Mouse (Mus musculus) liver, embryonic 11.5 days (tissue): ENCODE measurements around the gene Qk. TPM values are rescaled to one million over a fixed set of nuclear protein-coding genes. Genes with fewer than 3 reads are reported as not detected.

Source experiments
- ATAC-seq: fragments of 200-750 bp; cut with Nextera tagmentation; replicated peaks from 2 replicates; pipeline ENCODE4 v1.8.0; 2017; ENCODE audit warnings: moderate number of reproducible peaks, mild to moderate bottlenecking, moderate TSS enrichment, moderate library complexity; ENCODE audit not compliant: low FRiP score
- DNase-seq: peaks from one replicate; pipeline ENCODE4 v3.0.0-alpha.2; 2017; ENCODE audit warnings: low spot score
- H3K27ac ChIP-seq: fragments of 300-500 bp; sonication (generic); 2 replicates; pipeline ENCODE4 v1.5.1; 2014; ENCODE audit warnings: mild to moderate bottlenecking, low read depth, low read length, control low read depth
- H3K27me3 ChIP-seq: fragments of 300-500 bp; sonication (generic); replicated peaks from 2 replicates; pipeline ENCODE4 v1.6.1; 2014; ENCODE audit warnings: low read length, mixed read lengths; ENCODE audit not compliant: control insufficient read depth, insufficient read depth
- H3K36me3 ChIP-seq: fragments of 300-500 bp; sonication (generic); 2 replicates; pipeline ENCODE4 v1.6.1; 2014; ENCODE audit warnings: mild to moderate bottlenecking, low read length, moderate library complexity, mixed read lengths; ENCODE audit not compliant: control insufficient read depth, insufficient read depth
- H3K4me1 ChIP-seq: fragments of 300-500 bp; sonication (generic); replicated peaks from 2 replicates; pipeline ENCODE4 v1.6.1; 2014; ENCODE audit warnings: low read length, mixed read lengths; ENCODE audit not compliant: control insufficient read depth, insufficient read depth
- H3K4me2 ChIP-seq: fragments of 300-500 bp; sonication (generic); 2 replicates; pipeline ENCODE4 v1.6.1; 2014; ENCODE audit warnings: mild to moderate bottlenecking, control low read depth, moderate library complexity
- H3K4me3 ChIP-seq: fragments of 300-500 bp; sonication (generic); 2 replicates; pipeline ENCODE4 v1.5.1; 2014; ENCODE audit warnings: low read depth, low read length, control low read depth
- H3K9ac ChIP-seq: fragments of 300-500 bp; sonication (generic); 2 replicates; pipeline ENCODE4 v1.6.1; 2014; ENCODE audit warnings: low read depth, low read length, control low read depth
- H3K9me3 ChIP-seq: fragments of 300-500 bp; sonication (generic); 2 replicates; pipeline ENCODE4 v1.6.1; 2016; ENCODE audit warnings: low read length, inconsistent platforms, mixed read lengths; ENCODE audit not compliant: control insufficient read depth
- WGBS: fragments of 180-500 bp; shearing (Covaris S2); extraction: QIAGEN DNeasy Blood & Tissue Kit; methylation state at CpG from one replicate; pipeline ENCODE4 v1.1.7; 2014; 5-methylcytosine and 5-hydroxymethylcytosine counted together
- polyA plus RNA-seq: library from polyadenylated mRNA; unstranded; fragments of >200 nt; fragmentation: Nextera tagmentation; extraction: Ambion mirVana; gene quantifications from 2 replicates; pipeline ENCODE4 v1.2.1, GENCODE M21; 2014

Gene Qk
- polyA plus RNA-seq, 1 experiment from 2014 or later: 20.3 TPM

GRCm38 (mm10) chr17:10251252-10251958, 68.2 kb downstream of the Qk start:
- H3K27me3 ChIP-seq: no peaks in the 10 kb centered on the region
- H3K4me1 ChIP-seq: no peaks in the 10 kb centered on the region
- H3K9ac ChIP-seq: no peak overlapping the region
- no peaks in the 10 kb centered on the region for H3K9me3 ChIP-seq
- DNase-seq (no peak), ATAC-seq (no peak)
- no peak overlapping the region for H3K4me2 ChIP-seq
- WGBS: 84% methylated on average over 4 of the region's 4 CpGs
- H3K27ac ChIP-seq: no peak overlapping the region
- no peak overlapping the region for H3K4me3 ChIP-seq
- no peaks in the 10 kb centered on the region for H3K36me3 ChIP-seq

GRCm38 (mm10) chr17:10240081-10240480, 79.6 kb downstream of the Qk start:
- WGBS: 88% methylated on average over 1 of the region's 1 CpGs
- no peak overlapping the region for H3K9ac ChIP-seq
- DNase-seq: no peak
- no peak overlapping the region for H3K27ac ChIP-seq
- H3K36me3 ChIP-seq: no peaks in the 10 kb centered on the region; the same call in 1 of the 2 replicates
- no peaks in the 10 kb centered on the region for H3K9me3 ChIP-seq
- H3K27me3 ChIP-seq: no peaks in the 10 kb centered on the region
- H3K4me2 ChIP-seq: no peak overlapping the region
- no peak overlapping the region for H3K4me3 ChIP-seq
- ATAC-seq: no peak
- H3K4me1 ChIP-seq: no peaks in the 10 kb centered on the region

- no peaks in the 10 kb centered on the region for H3K4me1 ChIP-seq
- H3K9me3 ChIP-seq: no peaks in the 10 kb centered on the region
- H3K9ac ChIP-seq: no peak overlapping the region
- no peak overlapping the region for H3K4me3 ChIP-seq
- no peaks in the 10 kb centered on the region for H3K27me3 ChIP-seq
- DNase-seq (no peak), ATAC-seq (no peak)
- H3K36me3 ChIP-seq: no peaks in the 10 kb centered on the region; the same call in 1 of the 2 replicates
- WGBS: 62% methylated on average over 2 of the region's 2 CpGs
- no peak overlapping the region for H3K4me2 ChIP-seq
- no peak overlapping the region for H3K27ac ChIP-seq
Observed at GRCm38 (mm10) chr17:10236595-10236994, 83.1 kb downstream of the Qk start.

GRCm38 (mm10) chr17:10232406-10232805, 87.2 kb downstream of the Qk start:
- WGBS: 92% methylated on average over 3 of the region's 3 CpGs
- H3K4me2 ChIP-seq: no peak overlapping the region
- no peak overlapping the region for H3K9ac ChIP-seq
- H3K9me3 ChIP-seq: no peaks in the 10 kb centered on the region
- H3K27ac ChIP-seq: no peak overlapping the region
- DNase-seq: no peak
- no peaks in the 10 kb centered on the region; the same call in 1 of the 2 replicates for H3K4me1 ChIP-seq
- ATAC-seq: no peak
- no peaks in the 10 kb centered on the region for H3K27me3 ChIP-seq
- H3K36me3 ChIP-seq: no peaks in the 10 kb centered on the region; the same call in 1 of the 2 replicates
- no peak overlapping the region for H3K4me3 ChIP-seq

DNA sequence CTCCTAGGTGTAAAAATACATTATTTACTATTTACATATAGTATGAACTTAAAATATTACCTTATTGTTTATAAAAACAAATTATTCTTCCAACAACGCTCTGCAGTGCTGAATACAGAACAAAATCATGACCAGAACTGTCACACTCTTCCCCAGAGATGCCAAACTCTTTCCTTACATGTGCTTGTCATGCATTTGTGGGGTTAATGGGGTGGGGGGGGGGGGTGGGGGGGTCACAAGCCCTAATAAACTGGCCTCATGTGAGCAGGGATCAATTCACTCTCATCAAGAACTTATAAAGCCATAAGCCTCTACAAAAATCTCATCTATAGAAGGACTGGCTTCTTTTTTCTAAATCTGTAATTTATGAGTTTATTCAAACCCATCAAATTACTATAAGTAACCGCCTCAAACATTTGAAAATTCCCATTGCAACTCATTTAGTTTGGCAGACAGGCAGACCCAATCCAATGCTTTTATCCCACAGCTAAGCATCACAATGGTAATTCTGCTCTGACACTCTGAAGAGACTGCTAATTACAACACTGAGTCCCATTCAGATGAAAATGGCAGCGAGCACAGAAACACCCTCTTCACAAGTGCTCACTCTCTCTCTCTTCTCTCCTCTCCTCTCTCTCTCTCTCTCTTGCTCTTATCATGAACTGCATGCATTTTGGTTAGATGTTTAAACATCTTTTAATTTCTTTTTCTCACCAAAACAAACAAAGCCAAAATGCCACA, 91.7 kb downstream of the Qk start:
- Histone ChIP-seq H3K36me3 (no peaks in the 10 kb centered on the region), H3K9ac (no peak overlapping the region), H3K27me3 (no peaks in the 10 kb centered on the region), H3K4me2 (no peak overlapping the region), H3K9me3 (no peaks in the 10 kb centered on the region), H3K27ac (no peak overlapping the region), H3K4me1 (peaks cover 3% of the 10 kb centered on the region; the same call in 1 of the 2 replicates), H3K4me3 (no peak overlapping the region)
- DNase-seq (no peak), ATAC-seq (no peak)
- WGBS: 84% methylated on average over 3 of the region's 3 CpGs

GRCm38 (mm10) chr17:10216164-10216563, 103.5 kb downstream of the Qk start:
- no peak overlapping the region for H3K4me2 ChIP-seq
- H3K27ac ChIP-seq: no peak overlapping the region
- H3K27me3 ChIP-seq: no peaks in the 10 kb centered on the region
- no peak overlapping the region for H3K4me3 ChIP-seq
- ATAC-seq (no peak), DNase-seq (no peak)
- no peaks in the 10 kb centered on the region for H3K4me1 ChIP-seq
- no peaks in the 10 kb centered on the region; the same call in 1 of the 2 replicates for H3K36me3 ChIP-seq
- WGBS: 89% methylated on average over 5 of the region's 5 CpGs
- H3K9me3 ChIP-seq: no peaks in the 10 kb centered on the region
- H3K9ac ChIP-seq: no peak overlapping the region

DNA sequence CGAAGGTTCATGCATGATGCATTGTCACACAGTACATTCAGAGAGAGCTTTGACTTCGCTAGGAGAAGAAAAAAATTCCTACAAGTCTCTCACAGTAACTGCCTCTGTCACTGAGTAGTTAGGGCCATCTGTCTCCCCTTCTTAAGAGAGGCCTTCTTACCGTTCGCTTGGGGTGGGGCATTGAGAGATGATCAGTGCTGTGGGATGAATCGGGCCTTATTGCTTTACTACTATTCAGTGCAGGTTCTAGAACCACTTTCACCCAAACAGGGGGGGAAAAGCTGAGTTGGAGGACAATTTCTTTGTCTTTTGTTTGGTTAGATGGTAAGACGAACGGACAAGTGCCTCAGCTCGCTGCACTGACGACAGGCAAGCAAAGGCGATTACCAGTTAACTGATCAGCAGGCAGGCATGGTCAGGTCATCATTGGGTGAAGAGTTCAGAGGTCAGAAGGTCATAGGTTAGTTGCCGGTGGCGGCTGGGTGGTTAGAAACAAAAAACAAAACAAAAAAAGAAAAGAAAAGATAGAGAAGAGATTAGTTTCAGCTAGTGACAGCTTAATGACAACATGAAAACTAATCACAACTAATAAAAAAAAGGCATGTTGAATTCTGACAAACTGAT, 110.4 kb downstream of the Qk start:
- no peak for ATAC-seq
- H3K4me2 ChIP-seq: no peak overlapping the region
- WGBS: 68% methylated on average over 12 of the region's 12 CpGs

DNA sequence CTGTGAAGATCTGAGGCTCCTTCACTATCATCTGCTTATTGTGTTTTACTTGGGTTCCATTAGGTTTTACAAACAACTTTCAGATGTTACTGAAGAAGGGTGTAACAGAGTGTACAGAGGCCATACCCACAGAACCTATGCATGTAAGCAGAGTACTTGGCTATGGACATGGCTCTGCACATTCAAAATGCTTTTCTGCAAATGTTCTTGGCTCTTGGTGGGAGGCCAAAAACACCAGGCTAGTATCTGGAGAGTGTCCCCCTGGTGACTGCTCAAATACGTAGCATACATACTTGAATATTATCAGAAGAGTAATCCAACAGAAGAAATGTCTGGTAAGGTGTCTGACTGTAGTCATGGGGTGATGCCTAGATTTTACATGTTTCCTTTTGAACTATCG, 121.0 kb downstream of the Qk start:
- ATAC-seq (no peak), DNase-seq (no peak)
- H3K27me3 ChIP-seq: no peaks in the 10 kb centered on the region
- no peak overlapping the region for H3K4me3 ChIP-seq
- H3K4me2 ChIP-seq: no peak overlapping the region
- H3K27ac ChIP-seq: no peak overlapping the region
- H3K36me3 ChIP-seq: no peaks in the 10 kb centered on the region
- H3K9me3 ChIP-seq: no peaks in the 10 kb centered on the region
- no peaks in the 10 kb centered on the region for H3K4me1 ChIP-seq
- H3K9ac ChIP-seq: no peak overlapping the region
- WGBS: 83% methylated on average over 2 of the region's 2 CpGs

More for the DNA sequence above, 110.4 kb downstream of the Qk start:
- Histone ChIP-seq H3K9me3 (no peaks in the 10 kb centered on the region), H3K9ac (no peak overlapping the region), H3K36me3 (peaks cover 11% of the 10 kb centered on the region; the same call in 1 of the 2 replicates), H3K4me1 (no peaks in the 10 kb centered on the region), H3K4me3 (no peak overlapping the region), H3K27me3 (no peaks in the 10 kb centered on the region), H3K27ac (no peak overlapping the region)
- DNase-seq: no peak
